Mouse (Mus musculus): ENCODE results near the gene Cacng5.

- TF ChIP-seq CTCF (IDR thresholded peaks at IDR 0.05; ENCODE audit: low read depth) (no peak), EP300 (IDR thresholded peaks at IDR 0.05; ENCODE audit: low read depth) (no peak)
Measured at GRCm38 (mm10) chr11:107898698-107899097, 16.2 kb downstream of the Cacng5 start.

Data from liver, embryonic 14.5 days (tissue).